Mouse (Mus musculus): ENCODE measurements at regions not wholly inside any gene's neighbourhood (a gene's known extent, or its start where the extent isn't known, plus 50 kb on each side); places are given as distances from the start of the nearest gene placed in this dataset.

- TF ChIP-seq CTCF (IDR thresholded peaks at IDR 0.05; ENCODE audit: low read depth), result no peak
- TF ChIP-seq EP300 (optimal IDR thresholded peaks at IDR 0.05), result no peak
Measured at GRCm38 (mm10) chr2:50554031-50554430, 257.4 kb upstream of the Mmadhc start.
